9 mouse cellular contexts compared by ENCODE assay signal in the genomic region with DNA sequence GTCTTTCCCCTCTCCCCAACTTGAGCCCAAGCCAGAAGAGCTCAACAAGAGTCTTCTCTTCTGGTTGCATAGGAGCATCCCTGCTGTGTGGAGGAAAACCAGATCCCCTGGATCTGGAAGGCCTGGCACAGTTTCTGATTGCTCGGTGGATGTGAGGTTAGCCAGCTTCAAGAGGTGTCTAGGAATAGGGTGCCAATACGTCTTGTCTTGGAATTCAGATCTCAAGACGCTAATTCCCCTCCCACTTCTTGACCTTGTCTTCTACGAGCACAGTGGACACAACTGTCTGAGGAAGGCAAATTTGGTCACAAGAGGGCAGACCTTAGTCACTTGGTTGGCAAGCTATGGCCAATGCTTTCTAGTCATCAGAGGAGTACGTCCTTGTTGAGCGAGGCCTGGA. TPM values are rescaled to one million over a fixed set of nuclear protein-coding genes. Genes with fewer than 3 reads are reported as not detected.
DNase-seq lines count a peak whose midpoint lies in the region; ATAC-seq and TF ChIP-seq lines count a peak whose summit lies in the region.
"Had no signal": no experiment of that assay in that cellular context is flagged by ENCODE, and none has a peak within 500 bp of the region (broad histone marks: within the 10 kb centered on the region; RNA-seq: fewer than 3 reads in every experiment).

No protein-coding gene starts in this region.

- peak; percentile 48 for TF ChIP-seq CTCF in lung, postnatal 0 days (IDR thresholded peaks at IDR 0.05)

- no peak for TF ChIP-seq EP300 in lung, postnatal 0 days (IDR thresholded peaks at IDR 0.05)

- no peak for ATAC-seq in forebrain, embryonic 11.5 days (replicated peaks; ENCODE audit: low FRiP score)
- no peak for ATAC-seq in forebrain, embryonic 16.5 days
- no peak for ATAC-seq in lung, postnatal 0 days
- no peak for ATAC-seq in intestine, embryonic 15.5 days
- no peak for ATAC-seq in stomach, embryonic 14.5 days (ENCODE audit: insufficient number of reproducible peaks, insufficient read depth, low FRiP score, low read depth)

- no peaks in the 10 kb centered on the region for H3K27me3 ChIP-seq in forebrain, embryonic 11.5 days (ENCODE audit: control insufficient read depth, insufficient read depth, low read length)
- H3K27me3 ChIP-seq in forebrain, embryonic 16.5 days (replicated peaks; ENCODE audit: control insufficient read depth, insufficient read depth, low read length) = no peaks in the 10 kb centered on the region
- no peaks in the 10 kb centered on the region for H3K27me3 ChIP-seq in lung, postnatal 0 days (replicated peaks; ENCODE audit: insufficient read depth, low read length)
- no peaks in the 10 kb centered on the region for H3K27me3 ChIP-seq in intestine, embryonic 15.5 days (replicated peaks)
- H3K27me3 ChIP-seq in stomach, embryonic 14.5 days (ENCODE audit: control insufficient read depth, insufficient read depth, low read length) = no peaks in the 10 kb centered on the region

- 86% methylated on average over 6 of the region's 6 CpGs for WGBS in forebrain, embryonic 11.5 days
- 90% methylated on average over 6 of the region's 6 CpGs for WGBS in forebrain, embryonic 16.5 days
- WGBS in lung, postnatal 0 days = 36% methylated on average over 6 of the region's 6 CpGs
- 46% methylated on average over 6 of the region's 6 CpGs for WGBS in intestine, embryonic 15.5 days
- WGBS in stomach, embryonic 14.5 days = 59% methylated on average over 6 of the region's 6 CpGs

- H3K4me3 ChIP-seq in forebrain, embryonic 11.5 days (ENCODE audit: low read depth, low read length) = no peak overlapping the region
- H3K4me3 ChIP-seq in forebrain, embryonic 16.5 days (replicated peaks; ENCODE audit: low read length) = no peak overlapping the region
- no peak overlapping the region for H3K4me3 ChIP-seq in lung, postnatal 0 days (ENCODE audit: low read depth, low read length)
- no peak overlapping the region for H3K4me3 ChIP-seq in intestine, embryonic 15.5 days (replicated peaks)
- peak overlapping the region; percentile 11 for H3K4me3 ChIP-seq in stomach, embryonic 14.5 days (ENCODE audit: low read depth, low read length)

- no peak overlapping the region for H3K9ac ChIP-seq in forebrain, embryonic 11.5 days (ENCODE audit: low read length)
- no peak overlapping the region for H3K9ac ChIP-seq in forebrain, embryonic 16.5 days (replicated peaks; ENCODE audit: low read depth, low read length)
- no peak overlapping the region for H3K9ac ChIP-seq in lung, postnatal 0 days (replicated peaks; ENCODE audit: low read depth)
- no peak overlapping the region for H3K9ac ChIP-seq in intestine, embryonic 15.5 days
- no peak overlapping the region for H3K9ac ChIP-seq in stomach, embryonic 14.5 days (replicated peaks; ENCODE audit: low read depth, low read length)

- H3K27ac ChIP-seq in forebrain, embryonic 11.5 days (ENCODE audit: low read depth, low read length) = no peak overlapping the region
- H3K27ac ChIP-seq in forebrain, embryonic 16.5 days (ENCODE audit: low read length) = no peak overlapping the region
- H3K27ac ChIP-seq in lung, postnatal 0 days (ENCODE audit: low read length) = no peak overlapping the region
- peak overlapping the region; percentile 2; the same call in 1 of the 2 replicates for H3K27ac ChIP-seq in intestine, embryonic 15.5 days
- H3K27ac ChIP-seq in stomach, embryonic 14.5 days (ENCODE audit: low read length) = peak overlapping the region; percentile 45; the same call in 1 of the 2 replicates

- no peak for DNase-seq in forebrain, embryonic 11.5 days (ENCODE audit: low spot score)
- no peak for DNase-seq in lung, postnatal 0 days (ENCODE audit: low spot score)
- DNase-seq in lung, postnatal 4 days = no peak
- no peak for DNase-seq in left cerebral cortex, adult 9 months (ENCODE audit: low spot score in 2 of 2)
- no peak for DNase-seq in ovary, adult 18-20 months (ENCODE audit: low spot score)
- DNase-seq: thymus, adult 2 months had no signal

- H3K9me3 ChIP-seq in forebrain, embryonic 11.5 days (ENCODE audit: control insufficient read depth, low read length) = no peaks in the 10 kb centered on the region
- no peaks in the 10 kb centered on the region for H3K9me3 ChIP-seq in forebrain, embryonic 16.5 days (ENCODE audit: control insufficient read depth, low read length)
- no peaks in the 10 kb centered on the region for H3K9me3 ChIP-seq in lung, postnatal 0 days (ENCODE audit: low read length)
- no peaks in the 10 kb centered on the region for H3K9me3 ChIP-seq in intestine, embryonic 15.5 days
- no peaks in the 10 kb centered on the region for H3K9me3 ChIP-seq in stomach, embryonic 14.5 days (ENCODE audit: control insufficient read depth, low read depth, low read length)

- peak overlapping the region; percentile 8; the same call in 1 of the 2 replicates for H3K4me2 ChIP-seq in forebrain, embryonic 11.5 days (ENCODE audit: low read depth, low read length, severe bottlenecking)
- H3K4me2 ChIP-seq in forebrain, embryonic 16.5 days (ENCODE audit: low read length) = no peak overlapping the region
- no peak overlapping the region for H3K4me2 ChIP-seq in lung, postnatal 0 days (replicated peaks; ENCODE audit: low read depth, low read length)
- peak overlapping the region; percentile 37 for H3K4me2 ChIP-seq in intestine, embryonic 15.5 days (replicated peaks)
- H3K4me2 ChIP-seq in stomach, embryonic 14.5 days (replicated peaks; ENCODE audit: low read depth, low read length) = peak overlapping the region; percentile 37

- peaks cover 18% of the 10 kb centered on the region; the same call in 1 of the 2 replicates for H3K4me1 ChIP-seq in forebrain, embryonic 11.5 days (replicated peaks; ENCODE audit: control insufficient read depth, insufficient read depth, low read length)
- H3K4me1 ChIP-seq in forebrain, embryonic 16.5 days (replicated peaks; ENCODE audit: control insufficient read depth, insufficient read depth, low read length) = peaks cover 30% of the 10 kb centered on the region
- H3K4me1 ChIP-seq in lung, postnatal 0 days (ENCODE audit: insufficient read depth, low read depth, low read length) = peaks cover 14% of the 10 kb centered on the region; the same call in 1 of the 2 replicates
- peaks cover 53% of the 10 kb centered on the region for H3K4me1 ChIP-seq in intestine, embryonic 15.5 days (replicated peaks)
- peaks cover 45% of the 10 kb centered on the region for H3K4me1 ChIP-seq in stomach, embryonic 14.5 days (ENCODE audit: control insufficient read depth, insufficient read depth, low read length)

- H3K36me3 ChIP-seq in forebrain, embryonic 11.5 days (ENCODE audit: control insufficient read depth, insufficient read depth, low read length) = no peaks in the 10 kb centered on the region; the same call in 1 of the 2 replicates
- H3K36me3 ChIP-seq in forebrain, embryonic 16.5 days (ENCODE audit: control insufficient read depth, insufficient read depth) = no peaks in the 10 kb centered on the region
- H3K36me3 ChIP-seq in lung, postnatal 0 days (ENCODE audit: insufficient read depth, low read length) = no peaks in the 10 kb centered on the region
- H3K36me3 ChIP-seq in intestine, embryonic 15.5 days = peaks cover 6% of the 10 kb centered on the region
- H3K36me3 ChIP-seq in stomach, embryonic 14.5 days (ENCODE audit: control insufficient read depth, insufficient read depth, low read length) = peaks cover 13% of the 10 kb centered on the region; the same call in 1 of the 2 replicates

RNA-seq across cellular contexts. Expression of a gene that starts 2.6 kb away (rescaled TPM):
- polyA plus RNA-seq in forebrain, embryonic 11.5 days (2014; fragmentation: Nextera tagmentation; extraction: Ambion mirVana) = 246 and 252 TPM in 2 replicates
- 147 and 167 TPM in 2 replicates for polyA plus RNA-seq in forebrain, embryonic 16.5 days (2015; fragmentation: Nextera tagmentation; extraction: Ambion mirVana)
- polyA plus RNA-seq in lung, postnatal 0 days (2015; fragmentation: Nextera tagmentation; extraction: Ambion mirVana) = 416 and 433 TPM in 2 replicates
- polyA plus RNA-seq in intestine, embryonic 15.5 days (2015; fragmentation: Nextera tagmentation; extraction: Ambion mirVana) = 426 and 441 TPM in 2 replicates
- 494 and 532 TPM in 2 replicates for polyA plus RNA-seq in stomach, embryonic 14.5 days (2014; fragmentation: Nextera tagmentation; extraction: Ambion mirVana)

RNA-seq across cellular contexts. Expression of a gene that starts 19.6 kb away (rescaled TPM):
- polyA plus RNA-seq in forebrain, embryonic 11.5 days (2014; fragmentation: Nextera tagmentation; extraction: Ambion mirVana) = 446 and 476 TPM in 2 replicates
- polyA plus RNA-seq in forebrain, embryonic 16.5 days (2015; fragmentation: Nextera tagmentation; extraction: Ambion mirVana) = 97.6 and 121 TPM in 2 replicates
- 11.1 and 16.9 TPM in 2 replicates for polyA plus RNA-seq in lung, postnatal 0 days (2015; fragmentation: Nextera tagmentation; extraction: Ambion mirVana)
- polyA plus RNA-seq in intestine, embryonic 15.5 days (2015; fragmentation: Nextera tagmentation; extraction: Ambion mirVana) = 183 and 194 TPM in 2 replicates
- 260 and 284 TPM in 2 replicates for polyA plus RNA-seq in stomach, embryonic 14.5 days (2014; fragmentation: Nextera tagmentation; extraction: Ambion mirVana)

RNA-seq across cellular contexts. Expression of a gene that starts 45.5 kb away (rescaled TPM):
- polyA plus RNA-seq in forebrain, embryonic 11.5 days (2014; fragmentation: Nextera tagmentation; extraction: Ambion mirVana) = 0.27 and 0.65 TPM in 2 replicates
- polyA plus RNA-seq in forebrain, embryonic 16.5 days (2015; fragmentation: Nextera tagmentation; extraction: Ambion mirVana) = not detected in 2 replicates
- polyA plus RNA-seq in lung, postnatal 0 days (2015; fragmentation: Nextera tagmentation; extraction: Ambion mirVana) = 0.13 and 0.24 TPM in 2 replicates
- polyA plus RNA-seq in intestine, embryonic 15.5 days (2015; fragmentation: Nextera tagmentation; extraction: Ambion mirVana) = 0.58 and 0.93 TPM in 2 replicates
- 2.4 and 2.5 TPM in 2 replicates for polyA plus RNA-seq in stomach, embryonic 14.5 days (2014; fragmentation: Nextera tagmentation; extraction: Ambion mirVana)

Comparison
In these comparisons a context has a peak if more than half of its experiments do, and no peak if none do; other contexts are left out.
1. H3K4me2 ChIP-seq: peak in forebrain, embryonic 11.5 days (single experiment), intestine, embryonic 15.5 days (single experiment) and stomach, embryonic 14.5 days (single experiment); none in forebrain, embryonic 16.5 days (single experiment) and lung, postnatal 0 days (single experiment).
2. H3K27ac ChIP-seq: peak in intestine, embryonic 15.5 days (single experiment) and stomach, embryonic 14.5 days (single experiment); none in forebrain, embryonic 11.5 days (single experiment), forebrain, embryonic 16.5 days (single experiment) and lung, postnatal 0 days (single experiment).